Mouse (Mus musculus) natural killer cell, adult 2 months (primary cell): ENCODE data around the gene Ung.

ENCODE experiments used
- DNase-seq, 2 experiments: peaks; one replicate each; pipeline ENCODE4 v3.0.0; 2022; ENCODE audit warnings: low spot score in 2 of 2

The Ung gene

DNA sequence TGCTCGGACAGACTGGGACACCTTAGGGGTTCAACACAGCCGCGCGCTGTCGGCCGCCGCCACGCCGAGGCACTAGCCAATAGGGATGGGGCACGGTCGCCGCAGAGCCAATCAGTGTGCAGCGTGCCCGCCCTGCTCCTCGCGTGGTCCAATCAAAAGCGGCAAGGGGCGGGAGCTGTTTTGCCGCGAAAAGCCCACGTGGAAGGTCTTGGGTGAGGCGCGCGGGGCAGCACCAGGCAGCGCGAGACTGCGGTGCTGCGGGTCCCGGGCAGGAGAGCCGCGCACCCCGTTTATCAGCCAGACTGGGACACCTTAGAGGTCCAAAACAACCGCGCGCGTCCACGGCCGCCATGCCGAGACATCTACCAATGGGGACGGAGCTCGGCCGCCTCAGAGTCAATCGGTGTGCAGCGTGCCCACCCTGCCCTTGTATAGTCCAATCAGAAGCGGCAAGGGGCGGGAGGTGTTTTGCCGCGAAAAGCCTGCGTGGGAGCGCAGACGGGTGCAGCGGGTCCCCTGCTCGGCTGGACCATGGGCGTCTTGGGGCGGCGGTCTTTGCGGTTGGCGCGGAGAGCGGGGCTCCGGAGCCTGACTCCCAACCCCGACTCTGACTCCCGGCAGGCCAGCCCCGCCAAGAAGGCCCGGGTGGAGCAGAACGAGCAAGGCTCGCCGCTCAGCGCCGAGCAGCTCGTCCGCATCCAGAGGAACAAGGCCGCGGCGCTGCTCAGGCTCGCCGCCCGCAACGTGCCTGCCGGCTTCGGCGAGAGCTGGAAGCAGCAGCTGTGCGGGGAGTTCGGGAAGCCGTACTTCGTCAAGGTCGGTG, 723 bp downstream of the Ung start:
- peak; percentile 90 to 92 for DNase-seq

- DNase-seq = peak; percentile 66 to 77
Measured at GRCm38 (mm10) chr5:114131521-114131840, 1.3 kb downstream of the Ung start.

GRCm38 (mm10) chr5:114132841-114133240, 2.7 kb downstream of the Ung start:
- DNase-seq = no peak

DNA sequence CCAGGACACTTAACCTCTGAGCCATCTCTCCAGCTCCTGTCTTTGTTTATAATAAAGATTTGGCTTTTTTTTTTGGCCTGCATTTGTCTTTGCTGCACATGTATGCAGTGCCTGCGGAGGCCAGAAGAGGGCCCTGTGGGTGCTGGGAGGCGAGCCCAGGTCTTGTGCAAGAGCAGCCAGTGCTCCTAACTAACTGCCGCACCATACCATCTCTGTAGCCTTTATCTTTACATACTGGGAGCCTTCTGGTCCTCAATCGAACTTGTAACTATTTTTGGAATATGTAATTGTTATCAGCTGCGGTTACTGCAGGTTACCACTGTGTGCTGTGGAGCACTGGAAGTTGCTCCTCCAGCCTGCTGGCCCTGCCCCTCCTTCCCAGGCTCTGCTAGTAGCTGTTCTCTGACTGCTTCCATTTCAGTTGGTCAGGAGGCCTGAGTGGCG, 3.9 kb downstream of the Ung start:
- DNase-seq = peak in 1 of 2 experiments; percentile 17

DNA sequence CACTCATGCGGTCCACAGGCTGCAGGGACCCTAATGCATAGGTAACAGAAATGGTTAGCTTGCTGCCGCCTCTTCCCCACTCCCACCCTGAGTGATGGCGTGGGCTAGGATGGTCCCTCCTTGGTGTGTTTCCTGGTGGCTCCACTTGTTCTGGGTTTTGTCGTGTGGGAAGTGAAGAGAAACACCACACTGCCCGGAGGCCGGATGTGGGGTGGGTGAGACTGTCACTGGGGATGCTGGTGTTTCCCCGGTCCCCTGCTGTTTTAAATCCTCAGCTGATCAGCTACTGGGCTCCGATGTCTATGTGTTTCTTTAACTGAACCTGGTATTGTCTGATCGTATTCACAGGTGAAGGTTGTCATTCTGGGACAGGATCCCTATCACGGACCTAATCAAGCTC, 5.3 kb downstream of the Ung start:
- DNase-seq = peak in 1 of 2 experiments; percentile 20

DNA sequence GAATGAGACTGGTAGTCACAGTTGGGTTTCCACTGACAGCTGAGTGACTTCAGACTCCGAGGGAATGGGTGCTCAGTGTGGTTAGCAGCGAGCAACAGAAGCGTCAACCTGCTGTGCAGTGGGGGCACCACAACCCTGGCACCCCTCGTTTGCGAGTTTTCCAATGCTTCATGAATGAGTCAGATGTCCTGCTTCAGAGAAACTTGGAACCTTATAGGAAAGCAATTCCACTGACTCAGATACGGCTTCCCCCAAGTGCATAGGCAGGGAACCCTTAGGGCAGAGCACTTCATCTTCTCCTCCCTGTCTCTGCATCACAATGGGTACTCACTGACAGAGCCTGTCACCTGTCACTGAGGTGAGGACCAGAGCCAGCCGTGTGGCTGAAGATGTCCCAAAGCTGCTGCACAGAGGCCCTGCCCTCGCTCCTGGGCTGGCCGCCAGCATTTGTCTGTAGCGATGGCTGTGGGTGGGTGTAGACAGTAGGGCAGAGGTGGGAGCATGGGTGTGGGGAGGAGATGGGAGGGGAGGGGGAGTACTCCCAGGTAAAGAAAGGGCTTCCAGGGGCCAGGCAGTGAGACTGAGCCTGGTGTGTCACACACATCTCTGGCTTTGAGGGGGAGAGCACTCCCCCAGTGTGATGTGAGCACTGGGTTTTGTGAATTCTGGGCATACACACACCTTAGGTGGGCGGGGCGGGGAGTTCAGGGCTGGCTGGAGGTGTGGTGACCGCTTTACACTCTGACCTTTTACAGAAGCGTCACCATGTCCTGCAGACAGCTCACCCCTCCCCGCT, 7.5 kb downstream of the Ung start:
- no peak for DNase-seq

DNA sequence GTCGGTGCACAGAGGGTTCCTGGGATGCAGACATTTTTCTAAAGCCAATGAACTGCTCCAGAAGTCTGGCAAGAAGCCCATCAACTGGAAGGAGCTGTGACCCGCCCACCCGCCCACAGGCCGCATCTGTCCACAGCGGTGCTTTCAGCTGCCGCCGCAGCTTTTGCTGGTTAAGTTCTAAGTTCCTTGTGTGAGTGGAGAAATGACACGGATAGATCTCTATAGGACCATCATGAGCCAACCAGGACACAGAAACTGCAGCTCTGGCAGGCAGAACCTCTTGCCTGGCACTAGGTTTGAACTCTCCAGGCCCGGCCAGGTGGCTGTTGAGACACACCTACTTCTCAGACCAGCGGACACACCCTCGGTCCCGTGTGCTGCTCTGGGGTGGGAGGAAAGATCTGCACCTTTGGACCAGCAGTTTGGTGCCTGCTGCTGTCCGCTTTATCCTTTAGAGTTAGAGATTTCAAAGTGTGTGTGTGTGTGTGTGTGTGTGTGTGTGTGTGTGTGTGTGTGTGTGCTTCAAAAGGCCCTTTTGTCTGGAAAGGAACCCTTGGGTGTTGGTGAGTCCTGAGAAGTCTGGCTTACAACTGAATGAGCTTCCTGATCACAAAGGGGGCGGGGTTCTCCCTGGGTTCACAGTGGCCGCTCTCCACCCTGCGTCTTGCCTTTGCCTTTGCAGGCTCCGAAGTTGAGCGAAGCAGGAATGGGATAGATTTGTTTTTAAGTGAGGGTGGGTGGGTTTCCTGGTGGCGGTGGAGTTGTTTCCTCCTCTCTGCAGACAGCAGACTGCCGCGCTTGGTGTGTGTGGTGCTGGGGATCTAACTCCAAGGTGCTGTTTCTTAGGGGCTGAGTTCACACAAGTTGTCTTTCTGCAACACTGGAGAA, 8.3 kb downstream of the Ung start:
- DNase-seq = no peak

DNA sequence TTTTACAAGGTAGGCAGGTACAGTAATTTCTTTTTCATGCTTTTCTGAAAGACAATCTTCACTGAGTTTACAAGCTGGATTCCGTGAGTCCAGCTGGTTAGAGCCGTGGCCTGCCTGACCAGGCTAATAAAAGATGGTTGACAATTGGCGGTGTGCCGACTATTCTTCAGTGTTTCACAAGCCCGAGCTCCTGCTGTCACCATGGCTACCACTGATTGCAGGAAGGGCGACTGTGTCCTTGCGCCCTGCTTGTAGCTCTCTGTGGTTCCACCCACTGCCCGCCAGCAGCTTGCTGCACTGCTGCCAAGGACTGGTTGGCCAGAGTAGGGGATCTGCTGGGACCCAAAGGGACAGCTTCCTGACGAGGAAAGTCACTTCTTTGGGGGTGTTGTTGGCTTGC, 9.0 kb downstream of the Ung start:
- no peak for DNase-seq

DNA sequence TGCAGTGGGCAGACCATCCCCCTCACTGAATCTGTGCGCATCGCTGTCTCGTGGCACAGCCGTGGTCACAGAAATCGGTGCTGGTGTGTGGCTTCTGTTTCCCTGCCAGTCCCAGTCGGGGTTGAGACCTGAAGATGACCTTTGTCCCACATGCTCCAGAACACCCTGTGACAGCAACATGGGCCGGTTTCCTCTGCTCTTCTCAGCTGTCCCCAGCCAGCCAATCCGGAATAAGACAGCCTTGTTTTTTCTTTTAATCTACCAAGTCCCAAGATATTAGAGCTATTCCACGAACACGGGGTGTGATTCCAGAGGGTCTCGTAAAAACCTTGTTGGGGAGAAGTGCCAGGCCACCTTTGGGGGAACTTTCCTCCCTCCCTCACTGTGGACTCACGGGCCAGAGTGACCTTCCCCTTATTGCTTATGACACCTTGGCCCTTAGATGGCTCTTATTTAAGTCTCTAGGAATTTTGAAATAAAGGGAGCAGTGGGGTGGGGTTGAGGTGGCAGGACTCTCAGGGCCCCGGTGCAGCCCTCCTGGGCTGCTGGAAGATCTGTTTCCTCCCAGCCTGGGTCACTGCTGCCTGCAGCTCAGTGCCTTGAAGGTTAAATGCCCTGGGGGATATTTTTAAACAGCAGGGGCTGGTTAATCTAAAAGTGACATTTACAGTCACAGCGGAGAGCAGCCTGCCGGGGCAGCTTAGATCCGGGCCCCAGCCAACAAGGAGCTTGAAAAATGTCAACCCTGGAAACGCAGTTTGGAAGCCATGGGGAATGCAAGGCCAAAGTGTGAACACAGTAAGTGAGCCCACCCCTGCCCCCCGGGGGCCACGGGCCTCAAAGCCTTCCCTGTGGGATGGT, 16.1 kb downstream of the Ung start, which contains the start of gene Acacb:
TSS of gene Acacb (plus strand) at position 508 of the 861 bp plus-strand sequence.
- DNase-seq = no peak

DNA sequence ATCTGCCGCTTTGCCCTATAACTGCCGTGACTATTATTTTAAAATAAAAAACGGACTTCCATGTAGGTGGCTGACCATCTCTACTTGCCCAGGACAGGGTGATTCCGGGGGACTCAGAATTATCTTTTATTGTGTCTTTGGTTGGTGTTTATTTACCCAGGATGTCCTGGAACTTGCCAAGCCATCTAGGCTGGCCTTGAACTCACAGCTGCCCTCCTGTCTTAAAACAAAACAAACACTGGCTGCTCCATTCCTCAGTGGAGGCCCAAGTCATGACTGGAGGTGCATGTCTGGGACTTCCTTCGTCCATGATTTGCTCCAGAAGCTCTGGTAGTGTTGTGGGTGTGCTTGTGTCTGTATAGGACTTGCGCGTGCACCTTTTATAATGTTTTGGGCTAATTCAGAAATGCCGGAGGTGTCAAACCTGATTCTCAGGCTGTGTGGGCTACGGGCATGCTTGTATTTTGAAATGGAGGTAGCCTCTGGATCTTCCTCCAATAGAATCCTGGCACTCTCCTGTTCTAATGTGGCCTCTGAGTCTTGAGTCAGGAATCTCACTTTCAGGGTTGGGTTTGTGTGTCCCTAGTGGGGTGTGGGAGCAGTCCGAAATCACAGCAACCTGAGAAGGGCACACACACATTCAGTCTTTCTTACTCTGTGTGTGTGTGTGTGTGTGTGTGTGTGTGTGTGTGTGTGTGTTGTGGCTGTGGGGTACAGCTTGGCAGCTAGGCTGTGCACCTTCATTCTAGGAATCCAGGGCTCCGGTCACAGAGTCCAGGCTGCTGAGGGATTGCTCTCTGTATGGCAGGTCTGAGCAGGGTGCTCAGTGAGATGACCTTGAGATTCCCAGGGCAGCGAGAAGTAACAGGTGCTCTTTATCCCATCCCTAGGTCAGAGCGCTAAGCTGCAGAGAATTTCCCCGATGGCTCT, 17.1 kb downstream of the Ung start:
- DNase-seq = no peak

GRCm38 (mm10) chr5:114152359-114153092, 22.3 kb downstream of the Ung start:
- no peak for DNase-seq

- no peak for DNase-seq
Measured at GRCm38 (mm10) chr5:114153490-114153889, 23.3 kb downstream of the Ung start.

DNA sequence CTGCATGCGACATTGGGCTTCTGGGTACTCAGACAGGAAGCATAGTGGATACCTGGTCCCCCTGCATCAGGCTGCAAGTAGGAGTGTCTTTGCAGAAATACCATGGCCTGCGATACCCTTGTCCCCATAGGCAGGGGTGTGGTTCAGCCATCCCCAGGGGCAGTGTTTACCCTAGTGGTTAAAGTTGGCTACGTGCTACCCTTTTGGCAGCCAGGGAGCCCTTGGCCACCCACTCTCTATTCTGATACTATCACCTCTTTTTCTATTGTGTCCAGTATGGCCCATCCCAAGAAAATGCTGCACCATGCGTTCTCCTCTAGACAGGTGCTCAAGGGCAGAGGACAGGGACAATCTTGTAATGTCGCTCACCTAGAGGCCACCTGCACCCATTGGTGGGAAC, 24.6 kb downstream of the Ung start:
- DNase-seq = no peak

DNA sequence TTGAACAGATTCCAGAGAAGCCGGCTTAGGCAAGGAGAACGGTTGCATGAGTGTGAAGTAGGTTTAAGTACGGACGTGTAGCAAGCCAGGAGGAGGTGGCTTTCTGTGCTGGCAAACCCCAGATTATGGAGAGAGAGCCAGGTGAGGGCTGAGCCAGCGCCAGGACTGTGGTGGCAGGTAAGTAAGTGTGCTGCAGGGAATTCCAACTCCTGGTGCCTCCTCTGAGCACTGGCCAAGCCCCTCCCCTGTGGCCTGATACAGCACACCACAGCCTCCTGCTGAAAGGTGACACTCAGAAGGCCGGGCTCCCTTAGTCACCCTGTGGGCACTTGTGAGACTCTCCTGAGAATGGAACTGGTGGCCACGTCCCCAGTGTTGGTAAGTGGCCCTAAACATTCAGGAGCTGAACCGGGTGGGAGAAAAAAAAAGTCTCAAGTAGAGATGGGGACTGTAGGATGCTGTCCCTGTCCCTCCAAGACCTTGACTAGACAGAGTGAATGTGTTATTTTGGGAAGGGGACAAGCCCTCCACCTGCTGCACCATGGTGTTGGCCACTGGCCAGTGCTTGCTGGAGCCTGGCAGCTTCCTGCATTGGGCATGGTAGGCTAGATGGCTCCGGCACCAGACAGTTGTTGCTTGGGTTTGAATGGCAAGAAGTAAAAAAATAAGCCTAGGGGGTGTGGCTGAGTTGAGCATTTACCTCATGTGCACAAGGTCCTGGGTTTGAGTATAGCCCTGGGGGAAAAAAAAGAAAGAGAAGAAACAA, 25.2 kb downstream of the Ung start:
- no peak for DNase-seq

DNA sequence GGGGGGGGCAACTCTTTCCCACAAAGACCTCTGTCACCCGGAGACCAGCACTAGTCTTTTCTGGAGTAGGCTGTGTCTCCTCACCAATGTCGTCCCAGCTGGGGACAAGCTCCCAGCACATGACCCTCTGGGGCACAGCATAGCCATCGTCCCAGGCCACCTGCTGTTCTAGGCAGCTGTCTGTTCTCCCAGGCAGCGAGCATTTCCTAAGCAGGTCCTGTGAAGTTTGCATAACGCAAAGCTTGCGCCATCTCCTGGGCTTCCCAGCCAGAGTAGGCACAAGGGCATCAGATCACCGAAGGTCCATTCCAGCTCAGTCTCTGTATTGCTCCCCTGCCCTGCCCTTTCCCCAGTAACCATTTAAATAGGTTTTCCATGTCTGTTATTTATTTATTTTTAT, 27.1 kb downstream of the Ung start:
- DNase-seq = no peak

DNA sequence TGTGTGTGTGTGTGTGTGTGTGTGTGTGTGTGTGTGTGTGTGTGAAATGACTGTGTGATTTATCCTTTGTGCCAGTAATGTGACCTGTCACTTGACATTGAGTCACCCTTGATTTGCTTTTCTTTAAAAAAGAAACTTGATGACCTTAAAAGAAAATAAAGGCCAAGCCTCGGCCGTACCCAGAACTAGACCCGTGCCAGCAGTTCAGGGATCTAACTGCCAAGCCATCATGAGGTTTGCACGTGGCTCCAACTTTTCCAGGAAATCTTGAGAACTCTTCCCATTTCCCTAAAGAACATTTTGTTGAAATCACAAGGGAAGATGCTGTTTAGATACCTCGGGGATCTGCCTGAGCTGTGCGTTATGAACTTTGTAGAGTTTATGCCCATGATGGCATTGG, 31.2 kb downstream of the Ung start:
- no peak for DNase-seq

- DNase-seq = no peak
Measured at GRCm38 (mm10) chr5:114162106-114162815, 32.1 kb downstream of the Ung start.
